Mouse (Mus musculus): Measurements from ENCODE around the gene Plekhh2.

Plekhh2 gene

GRCm38 (mm10) chr17:84644292-84645050 lies 132.8 kb downstream of the Plekhh2 start:
- no peak for DNase-seq (ENCODE audit: low read depth)

GRCm38 (mm10) chr17:84645119-84645518 lies 133.4 kb downstream of the Plekhh2 start:
- DNase-seq (ENCODE audit: low read depth) = no peak

- no peak for DNase-seq (ENCODE audit: low read depth)
Observed at GRCm38 (mm10) chr17:84645894-84646293, 134.2 kb downstream of the Plekhh2 start.

DNA sequence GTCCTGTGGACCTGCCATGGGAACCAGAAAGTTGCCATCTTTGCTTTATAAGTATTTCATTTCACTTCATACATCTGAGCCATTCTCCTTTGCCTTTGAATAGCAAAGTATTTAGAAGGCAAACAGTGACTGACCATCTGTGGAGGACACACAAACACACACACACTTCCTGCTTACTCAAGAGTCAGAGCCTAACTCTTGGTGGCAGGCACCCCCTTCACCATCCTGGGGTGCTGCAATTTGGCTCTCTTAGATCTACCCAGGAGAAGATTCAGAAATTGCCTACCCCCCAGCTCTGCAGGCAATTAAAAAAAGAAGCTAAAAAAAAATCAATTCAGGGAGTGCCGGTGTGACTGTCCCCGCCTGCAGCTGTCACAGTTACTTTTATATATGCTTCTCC lies 134.8 kb downstream of the Plekhh2 start:
- no peak for DNase-seq (ENCODE audit: low read depth)

GRCm38 (mm10) chr17:84647630-84648029 lies 135.9 kb downstream of the Plekhh2 start:
- DNase-seq (ENCODE audit: low read depth) = no peak

DNA sequence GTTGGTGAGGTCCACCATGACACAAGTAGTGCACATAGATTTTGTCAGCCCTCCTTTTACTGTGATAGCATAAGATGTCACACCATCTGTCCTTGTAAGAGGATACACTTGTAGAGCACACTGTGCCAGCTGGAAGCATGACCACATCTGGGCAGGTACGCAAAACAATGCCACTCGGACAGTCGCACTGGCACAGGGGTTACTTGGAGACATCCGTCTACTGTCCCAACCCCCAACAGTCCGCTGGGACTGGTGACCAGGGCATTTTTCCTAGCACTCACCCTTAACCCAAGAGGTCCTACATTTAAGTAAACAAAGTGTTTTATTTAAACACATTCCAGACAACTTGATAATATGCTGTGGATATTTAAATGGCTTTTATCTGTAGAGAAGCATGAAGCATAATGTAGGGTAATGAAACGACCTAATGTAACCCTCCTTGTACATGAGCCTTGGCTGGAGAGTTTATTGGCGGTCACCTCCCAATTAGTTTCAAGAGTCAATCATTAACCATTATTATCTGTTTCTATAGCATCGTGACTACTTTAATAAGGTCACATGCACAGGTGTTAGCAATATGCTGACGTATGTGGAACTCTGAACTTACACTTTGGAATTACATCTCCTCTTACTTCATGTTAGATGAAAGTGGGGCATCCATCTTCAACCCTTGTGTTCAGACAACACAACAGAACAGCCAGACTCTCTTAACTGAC lies 138.8 kb downstream of the Plekhh2 start:
- no peak for DNase-seq (ENCODE audit: low read depth)

DNA sequence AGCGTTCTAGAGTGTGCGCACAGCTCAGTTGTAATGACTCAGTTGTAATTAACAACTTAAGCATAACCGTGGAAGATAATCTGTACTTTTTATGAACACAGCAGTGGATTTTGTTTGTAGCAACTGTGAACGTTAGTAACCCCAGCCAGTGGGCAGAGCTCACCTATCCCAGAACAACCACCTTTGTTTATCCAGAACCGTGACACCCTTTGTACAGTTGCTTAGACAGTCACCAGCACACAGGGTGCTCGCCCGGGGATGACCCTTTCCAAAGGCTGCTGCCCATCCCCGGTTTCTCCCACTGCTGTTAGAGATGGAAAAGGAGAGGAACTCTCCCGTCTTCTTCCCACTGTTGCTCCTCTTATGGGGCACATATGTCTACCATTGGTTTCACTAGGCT lies 141.8 kb downstream of the Plekhh2 start:
- no peak for DNase-seq (ENCODE audit: low read depth)

GRCm38 (mm10) chr17:84656205-84656604 lies 144.5 kb downstream of the Plekhh2 start:
- DNase-seq (ENCODE audit: low read depth) = no peak

GRCm38 (mm10) chr17:84656653-84657421 lies 145.1 kb downstream of the Plekhh2 start:
- DNase-seq (ENCODE audit: low read depth) = no peak

GRCm38 (mm10) chr17:84657422-84657732 lies 145.7 kb downstream of the Plekhh2 start:
- peak; percentile 50 for DNase-seq (ENCODE audit: low read depth)

- no peak for DNase-seq (ENCODE audit: low read depth)
Observed at GRCm38 (mm10) chr17:84657782-84658181, 146.1 kb downstream of the Plekhh2 start.

DNA sequence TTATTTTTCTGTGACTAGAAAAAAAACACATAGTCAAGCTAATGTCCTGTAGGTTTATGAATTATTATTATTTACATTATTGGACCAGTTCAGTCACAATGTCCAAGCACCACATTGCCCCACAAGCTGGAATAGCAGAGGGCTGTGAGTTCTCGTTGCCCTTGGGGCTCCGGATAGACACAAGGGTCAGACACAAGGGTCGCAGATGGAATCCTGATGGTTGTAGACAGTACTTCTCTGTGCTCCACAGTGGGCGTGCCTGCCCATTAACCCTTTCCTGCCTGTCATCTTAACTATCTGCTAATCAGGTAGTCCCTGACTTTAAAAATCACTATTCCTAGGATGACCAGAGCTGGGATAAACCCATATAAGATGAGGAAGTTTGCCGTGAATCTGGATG lies 146.5 kb downstream of the Plekhh2 start:
- DNase-seq (ENCODE audit: low read depth) = no peak

GRCm38 (mm10) chr17:84658951-84659350 lies 147.3 kb downstream of the Plekhh2 start:
- no peak for DNase-seq (ENCODE audit: low read depth)

DNA sequence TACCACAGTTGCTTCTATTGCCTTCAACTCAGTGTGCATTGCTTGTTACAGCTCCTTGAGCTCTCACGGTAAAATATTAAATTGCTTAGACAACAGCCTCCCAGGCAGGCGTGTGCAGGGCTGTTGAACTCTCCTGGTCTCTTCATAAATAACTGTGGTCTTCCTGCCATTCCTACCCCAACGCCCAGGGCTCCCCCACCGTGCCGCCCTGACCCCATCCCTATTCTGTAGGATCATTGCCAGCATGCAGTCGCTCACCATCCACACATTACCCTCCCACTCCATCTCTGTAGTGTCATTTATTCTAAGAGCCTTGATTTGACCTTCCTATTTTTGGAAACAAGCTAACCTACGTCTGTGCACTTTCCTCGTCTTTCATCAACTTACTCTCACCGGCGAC lies 153.4 kb downstream of the Plekhh2 start:
- DNase-seq (ENCODE audit: low read depth) = no peak

GRCm38 (mm10) chr17:84665691-84666090 lies 154.0 kb downstream of the Plekhh2 start:
- DNase-seq (ENCODE audit: low read depth) = no peak

GRCm38 (mm10) chr17:84667848-84668247 lies 156.2 kb downstream of the Plekhh2 start:
- DNase-seq (ENCODE audit: low read depth) = no peak
